In the genomic region with DNA sequence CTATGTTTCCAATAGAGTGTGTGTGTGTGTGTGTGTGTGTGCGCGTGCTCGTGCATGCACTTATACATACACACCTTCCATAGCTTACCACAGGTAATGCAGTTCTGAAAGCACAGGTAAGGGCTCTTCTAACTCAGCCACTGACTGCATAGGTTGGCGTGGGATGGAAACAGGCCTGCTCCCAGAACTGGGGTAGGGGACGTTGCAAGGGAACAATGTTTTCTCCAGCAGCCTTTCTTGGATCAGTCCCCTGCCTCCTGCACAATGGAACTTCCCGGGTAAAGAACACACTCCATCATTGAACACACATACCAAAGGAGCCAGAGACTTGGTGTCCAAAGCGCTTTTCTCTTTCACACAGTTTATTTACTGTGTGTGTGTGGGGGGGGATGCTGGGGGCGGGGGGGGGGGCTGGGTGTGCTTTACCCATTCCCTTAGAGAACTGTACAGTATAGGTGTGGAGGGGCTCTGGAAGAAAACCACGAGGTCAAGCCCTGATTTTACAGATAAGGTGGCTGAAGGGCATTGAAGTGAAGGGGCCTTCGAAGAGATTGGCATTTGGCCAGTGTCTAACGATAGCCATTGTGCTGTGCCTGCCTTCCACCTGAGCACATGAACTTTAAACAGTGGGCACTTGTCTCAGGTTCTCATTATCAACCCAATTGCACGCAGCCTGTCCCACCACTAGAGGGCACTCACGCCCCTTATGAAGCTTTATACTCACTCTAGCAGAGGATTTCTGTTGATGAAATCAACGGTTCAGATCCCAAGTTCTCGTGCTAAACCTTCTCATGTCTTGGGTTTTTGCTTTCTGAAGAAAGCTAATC, we compare ENCODE assay signal across 9 mouse cellular contexts. TPM values are rescaled to one million over a fixed set of nuclear protein-coding genes. Genes with fewer than 3 reads are reported as not detected.
DNase-seq lines count a peak whose midpoint lies in the region; ATAC-seq and TF ChIP-seq lines count a peak whose summit lies in the region.
"Had no signal": no experiment of that assay in that cellular context is flagged by ENCODE, and none has a peak within 500 bp of the region (broad histone marks: within the 10 kb centered on the region; RNA-seq: fewer than 3 reads in every experiment).

No protein-coding gene starts in this region.

- H3K36me3 ChIP-seq in midbrain, embryonic 11.5 days (ENCODE audit: control insufficient read depth, insufficient read depth, low read length) = no peaks in the 10 kb centered on the region
- no peaks in the 10 kb centered on the region for H3K36me3 ChIP-seq in midbrain, embryonic 16.5 days (ENCODE audit: control insufficient read depth, insufficient read depth, low read length)

- no peaks in the 10 kb centered on the region for H3K9me3 ChIP-seq in midbrain, embryonic 11.5 days (ENCODE audit: control insufficient read depth, low read length)
- no peaks in the 10 kb centered on the region for H3K9me3 ChIP-seq in midbrain, embryonic 16.5 days (replicated peaks; ENCODE audit: control insufficient read depth, low read length, poor library complexity, severe bottlenecking)

- H3K9ac ChIP-seq in midbrain, embryonic 11.5 days (ENCODE audit: low read length) = no peak overlapping the region
- H3K9ac ChIP-seq in midbrain, embryonic 16.5 days (ENCODE audit: low read depth, low read length) = no peak overlapping the region

- 48% methylated on average over 15 of the region's 15 CpGs for WGBS in midbrain, embryonic 11.5 days
- WGBS in midbrain, embryonic 16.5 days = 42% methylated on average over 15 of the region's 15 CpGs

- DNase-seq in midbrain, embryonic 11.5 days (ENCODE audit: low spot score, missing footprints) = peak; percentile 96
- peak; percentile 33 for DNase-seq in fibroblast of lung, adult 2 months (ENCODE audit: low read depth)
- peak; percentile 73 for DNase-seq in induced T-regulatory cell, adult 2 months (ENCODE audit: low read depth)
- peak; percentile 77 to 80 for DNase-seq in left cerebral cortex, adult 18-20 months (ENCODE audit: low spot score in 2 of 2)
- peak; percentile 79 for DNase-seq in mesoderm, embryonic 11.5 days (ENCODE audit: low read depth, low spot score)
- peak; percentile 79 for DNase-seq in testis, postnatal 10 days (ENCODE audit: low spot score)

- no peak for TF ChIP-seq POLR2A in bone marrow macrophage, adult 2 months (IDR thresholded peaks at IDR 0.05; ENCODE audit: borderline replicate concordance, low read depth, low read length)

- no peak overlapping the region for H3K4me2 ChIP-seq in midbrain, embryonic 11.5 days
- H3K4me2 ChIP-seq in midbrain, embryonic 16.5 days (ENCODE audit: low read length) = no peak overlapping the region

- H3K27ac ChIP-seq in midbrain, embryonic 11.5 days (ENCODE audit: low read depth, low read length) = no peak overlapping the region
- no peak overlapping the region for H3K27ac ChIP-seq in midbrain, embryonic 16.5 days (ENCODE audit: low read length)
- no peak overlapping the region for H3K27ac ChIP-seq in bone marrow macrophage, adult 2 months (ENCODE audit: insufficient read depth, low read depth, low read length)

- ATAC-seq in midbrain, embryonic 11.5 days (ENCODE audit: low FRiP score) = no peak
- no peak for ATAC-seq in midbrain, embryonic 16.5 days

- peak; percentile 77 for TF ChIP-seq CTCF in bone marrow macrophage, adult 2 months (IDR thresholded peaks at IDR 0.05; ENCODE audit: low read depth, low read length)

- H3K27me3 ChIP-seq in midbrain, embryonic 11.5 days (ENCODE audit: control insufficient read depth, insufficient read depth, low read length) = no peaks in the 10 kb centered on the region
- H3K27me3 ChIP-seq in midbrain, embryonic 16.5 days (ENCODE audit: control insufficient read depth, insufficient read depth, low read depth, low read length) = no peaks in the 10 kb centered on the region; the same call in 1 of the 2 replicates

- H3K4me1 ChIP-seq in midbrain, embryonic 11.5 days (ENCODE audit: control insufficient read depth, insufficient read depth, low read length) = no peaks in the 10 kb centered on the region
- H3K4me1 ChIP-seq in midbrain, embryonic 16.5 days (ENCODE audit: control insufficient read depth, insufficient read depth, low read length) = no peaks in the 10 kb centered on the region
- H3K4me1 ChIP-seq in bone marrow macrophage, adult 2 months (ENCODE audit: control insufficient read depth, insufficient read depth, low read length) = no peaks in the 10 kb centered on the region

- no peak overlapping the region for H3K4me3 ChIP-seq in midbrain, embryonic 11.5 days (ENCODE audit: low read depth, low read length)
- H3K4me3 ChIP-seq in midbrain, embryonic 16.5 days (ENCODE audit: low read depth, low read length) = no peak overlapping the region
- H3K4me3 ChIP-seq in bone marrow macrophage, adult 2 months (ENCODE audit: insufficient read depth, low read length) = no peak overlapping the region
- H3K4me3 ChIP-seq: erythroblast, embryonic 14.5 days had no signal

RNA-seq across cellular contexts. Expression of a gene that starts 48.0 kb away (rescaled TPM):
- not detected in 2 replicates for polyA plus RNA-seq in midbrain, embryonic 11.5 days (2014; fragmentation: Nextera tagmentation; extraction: Ambion mirVana)
- 0.70 and 0.78 TPM in 2 replicates for polyA plus RNA-seq in midbrain, embryonic 16.5 days (2015; fragmentation: Nextera tagmentation; extraction: Ambion mirVana)
- polyA plus RNA-seq in bone marrow macrophage, adult 2 months (2012; ENCODE audit: insufficient read depth, insufficient read length, missing spikeins) = not detected in 2 replicates
- total RNA-seq in left cerebral cortex, adult 18-20 months (2021) = 1 to 10 TPM; 2.8 to 3.2 TPM
- polyA plus RNA-seq: erythroblast, embryonic 14.5 days had no signal

Comparison
In these comparisons a context has a peak if more than half of its experiments do, and no peak if none do; other contexts are left out.
1. DNase-seq: peak in every context shown above with its lines; median percentile 96 in midbrain, embryonic 11.5 days; 79 in mesoderm, embryonic 11.5 days; 79 in testis, postnatal 10 days; 78 in left cerebral cortex, adult 18-20 months; 73 in induced T-regulatory cell, adult 2 months; 33 in fibroblast of lung, adult 2 months.